Mouse (Mus musculus) CH12.LX (cell line): ENCODE results near the gene Hes6.

Experiments
- CTCF ChIP-seq, 2 experiments: IDR thresholded peaks in 1 of 2; conservative IDR thresholded peaks in 1 of 2; 2 replicates each; pipeline ENCODE4 v1.5.1; 2011 to 2012; ENCODE audit warnings: low read depth in 2 of 2, low read length in 2 of 2, improper control_type of control experiment in 1 of 2, inconsistent platforms in 1 of 2, mild to moderate bottlenecking in 1 of 2, moderate library complexity in 1 of 2
- HCFC1 ChIP-seq: IDR thresholded peaks from 2 replicates; pipeline ENCODE4 v1.6.1; 2012; ENCODE audit warnings: low read depth, mild to moderate bottlenecking, inconsistent platforms, low read length, improper control_type of control experiment
- POLR2A ChIP-seq: IDR thresholded peaks from 2 replicates; pipeline ENCODE4 v1.6.1; 2011; ENCODE audit warnings: low read depth, mild to moderate bottlenecking, improper control_type of control experiment, low read length

- no peak for TF ChIP-seq HCFC1
- TF ChIP-seq CTCF (conservative IDR thresholded peaks at IDR 0.05 in 1 of 2, IDR thresholded peaks at IDR 0.05 in 1 of 2; ENCODE audit: low read depth in 2 of 2, low read length in 2 of 2) = no peak
- TF ChIP-seq POLR2A = no peak
Observed at GRCm38 (mm10) chr1:91362113-91362512, 51.7 kb downstream of the Hes6 start.
